Mouse (Mus musculus) megakaryocyte, embryonic 14.5 days (primary cell): ENCODE measurements around the gene Nap1l4. TPM values are rescaled to one million over a fixed set of nuclear protein-coding genes. Genes with fewer than 3 reads are reported as not detected.

Source experiments
- H3K27me3 ChIP-seq: replicated peaks from 2 replicates; pipeline ENCODE3; 2012; ENCODE audit warnings: inconsistent platforms
- H3K36me3 ChIP-seq: replicated peaks from 2 replicates; pipeline ENCODE3; 2012; ENCODE audit warnings: low read length, inconsistent platforms, mixed read lengths
- H3K4me1 ChIP-seq: 2 replicates; pipeline ENCODE4 v1.6.1; 2012; ENCODE audit warnings: inconsistent platforms
- H3K4me3 ChIP-seq: replicated peaks from 2 replicates; pipeline ENCODE3; 2012; ENCODE audit warnings: moderate library complexity, mild to moderate bottlenecking, inconsistent platforms
- H3K9me3 ChIP-seq: 2 replicates; pipeline ENCODE4 v1.6.1; 2012; ENCODE audit warnings: inconsistent platforms
- FLI1 ChIP-seq: IDR thresholded peaks from 2 replicates; pipeline ENCODE4 v1.6.1; 2012; ENCODE audit warnings: low read length, inconsistent platforms, mixed read lengths
- GATA1 ChIP-seq: IDR thresholded peaks from 3 replicates; pipeline ENCODE4 v1.6.1; 2012; ENCODE audit warnings: mixed read lengths, low read length, inconsistent platforms, borderline replicate concordance
- polyA plus RNA-seq: library from polyadenylated mRNA; stranded (reverse); fragments of >175 nt; gene quantifications from 2 replicates; pipeline ENCODE4 v1.2.3, GENCODE M21; 2012; ENCODE audit warnings: low replicate concordance; ENCODE audit not compliant: insufficient read depth

Nap1l4 gene
- polyA plus RNA-seq, 1 experiment = 38.9 TPM

- H3K27me3 ChIP-seq = peaks cover 85% of the 10 kb centered on the region
- no peaks in the 10 kb centered on the region for H3K36me3 ChIP-seq
- peaks cover 16% of the 10 kb centered on the region for H3K9me3 ChIP-seq
- no peak for TF ChIP-seq GATA1
- no peak for TF ChIP-seq FLI1
- H3K4me1 ChIP-seq = peaks cover 25% of the 10 kb centered on the region
- H3K4me3 ChIP-seq = peak overlapping the region; percentile 4
Measured at GRCm38 (mm10) chr7:143466099-143466677, 82.7 kb downstream of the Nap1l4 start.

GRCm38 (mm10) chr7:143464811-143465560 is 83.9 kb downstream of the Nap1l4 start:
- no peak for TF ChIP-seq GATA1
- no peak for TF ChIP-seq FLI1

GRCm38 (mm10) chr7:143463865-143464415 is 85.0 kb downstream of the Nap1l4 start:
- Histone ChIP-seq H3K36me3 (no peaks in the 10 kb centered on the region), H3K9me3 (peaks cover 38% of the 10 kb centered on the region), H3K4me3 (no peak overlapping the region), H3K27me3 (peaks cover 97% of the 10 kb centered on the region), H3K4me1 (peaks cover 26% of the 10 kb centered on the region)
- no peak for TF ChIP-seq FLI1
- TF ChIP-seq GATA1 = no peak

More at GRCm38 (mm10) chr7:143464811-143465560, 83.9 kb downstream of the Nap1l4 start:
- Histone ChIP-seq H3K4me1 (peaks cover 27% of the 10 kb centered on the region), H3K4me3 (peak overlapping the region; percentile 64), H3K36me3 (no peaks in the 10 kb centered on the region), H3K9me3 (peaks cover 27% of the 10 kb centered on the region), H3K27me3 (peaks cover 91% of the 10 kb centered on the region)

Other genes with a start within 250 kb of the Nap1l4 start
- gene Cdkn1c, start 88.1 kb downstream of the Nap1l4 start, polyA plus RNA-seq = 0.66 TPM in 1 of 2 replicates, not detected in the other
- gene Slc22a18, start 75.4 kb downstream of the Nap1l4 start, polyA plus RNA-seq = 0.32 TPM in 1 of 2 replicates, not detected in the other
- 2.3 TPM in 1 of 2 replicates, not detected in the other for gene Phlda2, start 46.0 kb downstream of the Nap1l4 start, polyA plus RNA-seq
- gene Cars, start 51.0 kb upstream of the Nap1l4 start, polyA plus RNA-seq = 4.8 and 43.5 TPM in 2 replicates
- gene Tnfrsf26, start 79.6 kb upstream of the Nap1l4 start, polyA plus RNA-seq = 0.22 and 0.54 TPM in 2 replicates
- gene Tnfrsf22, start 100.6 kb upstream of the Nap1l4 start, polyA plus RNA-seq = not detected in 2 replicates
- 0.36 TPM in 1 of 2 replicates, not detected in the other for gene Tnfrsf23, start 136.8 kb upstream of the Nap1l4 start, polyA plus RNA-seq
- gene Osbpl5, start 207.9 kb upstream of the Nap1l4 start, polyA plus RNA-seq = 1.2 TPM in 1 of 2 replicates, not detected in the other
- not detected in 2 replicates for gene Mrgprg, start 217.9 kb upstream of the Nap1l4 start, polyA plus RNA-seq
- 0.46 TPM in 1 of 2 replicates, not detected in the other for gene Mrgpre, start 235.4 kb upstream of the Nap1l4 start, polyA plus RNA-seq